Mouse (Mus musculus): ENCODE results near the gene Pald1. TPM values are rescaled to one million over a fixed set of nuclear protein-coding genes. Genes with fewer than 3 reads are reported as not detected.

Gene Pald1
- polyA plus RNA-seq, 1 experiment = 10.3 TPM

GRCm38 (mm10) chr10:61331046-61331445 is 52.3 kb downstream of the Pald1 start:
- Histone ChIP-seq H3K4me1 (ENCODE audit: control insufficient read depth, insufficient read depth, low read length) (no peaks in the 10 kb centered on the region), H3K4me3 (ENCODE audit: insufficient read depth, low read length) (no peak overlapping the region), H3K27ac (ENCODE audit: insufficient read depth, low read length) (no peak overlapping the region)
- TF ChIP-seq POLR2A (IDR thresholded peaks at IDR 0.05; ENCODE audit: extremely low read depth, insufficient read depth, low read length) = no peak
- TF ChIP-seq CTCF (IDR thresholded peaks at IDR 0.05; ENCODE audit: extremely low read depth, insufficient read depth, low read length) = no peak

GRCm38 (mm10) chr10:61328927-61329326 is 54.4 kb downstream of the Pald1 start:
- H3K4me3 ChIP-seq (ENCODE audit: insufficient read depth, low read length) = no peak overlapping the region
- no peaks in the 10 kb centered on the region for H3K4me1 ChIP-seq (ENCODE audit: control insufficient read depth, insufficient read depth, low read length)
- no peak for TF ChIP-seq POLR2A (IDR thresholded peaks at IDR 0.05; ENCODE audit: extremely low read depth, insufficient read depth, low read length)
- TF ChIP-seq CTCF (IDR thresholded peaks at IDR 0.05; ENCODE audit: extremely low read depth, insufficient read depth, low read length) = no peak
- no peak overlapping the region for H3K27ac ChIP-seq (ENCODE audit: insufficient read depth, low read length)

- no peak overlapping the region for H3K4me3 ChIP-seq (ENCODE audit: insufficient read depth, low read length)
- no peak for TF ChIP-seq POLR2A (IDR thresholded peaks at IDR 0.05; ENCODE audit: extremely low read depth, insufficient read depth, low read length)
- no peak for TF ChIP-seq CTCF (IDR thresholded peaks at IDR 0.05; ENCODE audit: extremely low read depth, insufficient read depth, low read length)
- H3K27ac ChIP-seq (ENCODE audit: insufficient read depth, low read length) = no peak overlapping the region
- no peaks in the 10 kb centered on the region for H3K4me1 ChIP-seq (ENCODE audit: control insufficient read depth, insufficient read depth, low read length)
These were observed 55.8 kb downstream of the Pald1 start for GRCm38 (mm10) chr10:61327545-61327944.

- Histone ChIP-seq H3K27ac (ENCODE audit: insufficient read depth, low read length) (no peak overlapping the region), H3K4me1 (ENCODE audit: control insufficient read depth, insufficient read depth, low read length) (no peaks in the 10 kb centered on the region), H3K4me3 (ENCODE audit: insufficient read depth, low read length) (no peak overlapping the region)
- TF ChIP-seq CTCF (IDR thresholded peaks at IDR 0.05; ENCODE audit: extremely low read depth, insufficient read depth, low read length) (no peak), POLR2A (IDR thresholded peaks at IDR 0.05; ENCODE audit: extremely low read depth, insufficient read depth, low read length) (no peak)
These were observed 57.5 kb downstream of the Pald1 start for GRCm38 (mm10) chr10:61325782-61326328.

- H3K27ac ChIP-seq (ENCODE audit: insufficient read depth, low read length) = no peak overlapping the region
- no peaks in the 10 kb centered on the region for H3K4me1 ChIP-seq (ENCODE audit: control insufficient read depth, insufficient read depth, low read length)
- TF ChIP-seq POLR2A (IDR thresholded peaks at IDR 0.05; ENCODE audit: extremely low read depth, insufficient read depth, low read length) = no peak
- no peak for TF ChIP-seq CTCF (IDR thresholded peaks at IDR 0.05; ENCODE audit: extremely low read depth, insufficient read depth, low read length)
- H3K4me3 ChIP-seq (ENCODE audit: insufficient read depth, low read length) = no peak overlapping the region
These were observed 58.6 kb downstream of the Pald1 start for GRCm38 (mm10) chr10:61324717-61325116.

GRCm38 (mm10) chr10:61318527-61318926 is 64.8 kb downstream of the Pald1 start:
- TF ChIP-seq CTCF (IDR thresholded peaks at IDR 0.05; ENCODE audit: extremely low read depth, insufficient read depth, low read length) (no peak), POLR2A (IDR thresholded peaks at IDR 0.05; ENCODE audit: extremely low read depth, insufficient read depth, low read length) (no peak)

GRCm38 (mm10) chr10:61315324-61315880 is 67.9 kb downstream of the Pald1 start:
- no peak for TF ChIP-seq CTCF (IDR thresholded peaks at IDR 0.05; ENCODE audit: extremely low read depth, insufficient read depth, low read length)
- TF ChIP-seq POLR2A (IDR thresholded peaks at IDR 0.05; ENCODE audit: extremely low read depth, insufficient read depth, low read length) = no peak
- Histone ChIP-seq H3K4me3 (ENCODE audit: insufficient read depth, low read length) (no peak overlapping the region), H3K4me1 (ENCODE audit: control insufficient read depth, insufficient read depth, low read length) (no peaks in the 10 kb centered on the region), H3K27ac (ENCODE audit: insufficient read depth, low read length) (no peak overlapping the region)

More at GRCm38 (mm10) chr10:61318527-61318926, 64.8 kb downstream of the Pald1 start:
- Histone ChIP-seq H3K27ac (ENCODE audit: insufficient read depth, low read length) (no peak overlapping the region), H3K4me1 (ENCODE audit: control insufficient read depth, insufficient read depth, low read length) (no peaks in the 10 kb centered on the region), H3K4me3 (ENCODE audit: insufficient read depth, low read length) (no peak overlapping the region)

- H3K27ac ChIP-seq (ENCODE audit: insufficient read depth, low read length) = no peak overlapping the region
- TF ChIP-seq POLR2A (IDR thresholded peaks at IDR 0.05; ENCODE audit: extremely low read depth, insufficient read depth, low read length) = no peak
These were observed 69.6 kb downstream of the Pald1 start for GRCm38 (mm10) chr10:61313750-61314149.

GRCm38 (mm10) chr10:61312754-61313153 is 70.6 kb downstream of the Pald1 start:
- TF ChIP-seq CTCF (IDR thresholded peaks at IDR 0.05; ENCODE audit: extremely low read depth, insufficient read depth, low read length) (no peak), POLR2A (IDR thresholded peaks at IDR 0.05; ENCODE audit: extremely low read depth, insufficient read depth, low read length) (no peak)
- no peak overlapping the region for H3K4me3 ChIP-seq (ENCODE audit: insufficient read depth, low read length)
- H3K4me1 ChIP-seq (ENCODE audit: control insufficient read depth, insufficient read depth, low read length) = no peaks in the 10 kb centered on the region
- no peak overlapping the region for H3K27ac ChIP-seq (ENCODE audit: insufficient read depth, low read length)

More at GRCm38 (mm10) chr10:61313750-61314149, 69.6 kb downstream of the Pald1 start:
- H3K4me3 ChIP-seq (ENCODE audit: insufficient read depth, low read length) = no peak overlapping the region
- no peaks in the 10 kb centered on the region for H3K4me1 ChIP-seq (ENCODE audit: control insufficient read depth, insufficient read depth, low read length)

GRCm38 (mm10) chr10:61312159-61312558 is 71.2 kb downstream of the Pald1 start:
- no peak for TF ChIP-seq CTCF (IDR thresholded peaks at IDR 0.05; ENCODE audit: extremely low read depth, insufficient read depth, low read length)
- Histone ChIP-seq H3K4me1 (ENCODE audit: control insufficient read depth, insufficient read depth, low read length) (no peaks in the 10 kb centered on the region), H3K4me3 (ENCODE audit: insufficient read depth, low read length) (no peak overlapping the region), H3K27ac (ENCODE audit: insufficient read depth, low read length) (no peak overlapping the region)
